ENCODE assay signal across 13 mouse cellular contexts in genomic region chr1:137473800-137474685, GRCm38 (mm10).
DNase-seq lines count a peak whose midpoint lies in the region; ATAC-seq and TF ChIP-seq lines count a peak whose summit lies in the region.
"Had no signal": no experiment of that assay in that cellular context is flagged by ENCODE, and none has a peak within 500 bp of the region (broad histone marks: within the 10 kb centered on the region; RNA-seq: fewer than 3 reads in every experiment).

No protein-coding gene starts in this region.

- peak; percentile 91 for ATAC-seq in lung, postnatal 0 days

- 0 out of 2 replicates have a peak, but pooled peaks cover 6% of the 10 kb centered on the region for H3K4me1 ChIP-seq in lung, postnatal 0 days (ENCODE audit: insufficient read depth, low read depth, low read length)
- peaks cover 3% of the 10 kb centered on the region; the same call in 1 of the 2 replicates for H3K4me1 ChIP-seq in lung, adult 2 months (ENCODE audit: control insufficient read depth, insufficient read depth, low read length)
- H3K4me1 ChIP-seq: liver, embryonic 13.5 days; neural tube, embryonic 13.5 days had no signal

- peak overlapping the region; percentile 6; the same call in 1 of the 2 replicates for H3K27ac ChIP-seq in lung, postnatal 0 days (ENCODE audit: low read length)
- H3K27ac ChIP-seq: heart, adult 2 months; liver, embryonic 13.5 days; neural tube, embryonic 13.5 days had no signal

- H3K9ac ChIP-seq in lung, postnatal 0 days (replicated peaks; ENCODE audit: low read depth) = no peak overlapping the region
- H3K9ac ChIP-seq: liver, embryonic 13.5 days; neural tube, embryonic 13.5 days had no signal

- H3K27me3 ChIP-seq in lung, postnatal 0 days (replicated peaks; ENCODE audit: insufficient read depth, low read length) = no peaks in the 10 kb centered on the region
- H3K27me3 ChIP-seq: liver, embryonic 13.5 days; neural tube, embryonic 13.5 days had no signal

- WGBS in lung, postnatal 0 days = 42% methylated on average over 4 of the region's 4 CpGs
- 60% methylated on average over 4 of the region's 4 CpGs for WGBS in lung, adult 2 months

- H3K36me3 ChIP-seq in lung, postnatal 0 days (ENCODE audit: insufficient read depth, low read length) = no peaks in the 10 kb centered on the region
- H3K36me3 ChIP-seq: liver, embryonic 13.5 days; neural tube, embryonic 13.5 days had no signal

- peak; percentile 30 for DNase-seq in adrenal gland, adult 2 months
- DNase-seq in adrenal gland, postnatal 36 days = no peak
- peak; percentile 5 for DNase-seq in gastrocnemius, postnatal 14 days
- DNase-seq in gastrocnemius, adult 18-20 months (ENCODE audit: low spot score) = no peak
- DNase-seq in lung, postnatal 0 days (ENCODE audit: low spot score) = peak; percentile 71
- no peak for DNase-seq in lung, adult 2 months
- peak; percentile 17 for DNase-seq in lung, postnatal 36 days
- no peak for DNase-seq in gastrocnemius, postnatal 4 days (ENCODE audit: low spot score in 2 of 2)
- DNase-seq: heart, adult 2 months; heart, postnatal 36 days; liver, embryonic 13.5 days had no signal

- 0 out of 2 replicates have a peak overlapping the region, but pooled peaks have one; percentile 3 for H3K4me2 ChIP-seq in lung, postnatal 0 days (replicated peaks; ENCODE audit: low read depth, low read length)
- H3K4me2 ChIP-seq: liver, embryonic 13.5 days; midbrain, embryonic 11.5 days; neural tube, embryonic 13.5 days had no signal

- peak; percentile 90 for TF ChIP-seq EP300 in lung, postnatal 0 days (IDR thresholded peaks at IDR 0.05)

- no peak for TF ChIP-seq CTCF in lung, postnatal 0 days (IDR thresholded peaks at IDR 0.05)
- no peak for TF ChIP-seq CTCF in lung, adult 2 months (IDR thresholded peaks at IDR 0.05; ENCODE audit: insufficient read depth, low read length)

- no peaks in the 10 kb centered on the region for H3K9me3 ChIP-seq in lung, postnatal 0 days (ENCODE audit: low read length)
- H3K9me3 ChIP-seq: liver, embryonic 13.5 days; neural tube, embryonic 13.5 days had no signal

- TF ChIP-seq POLR2A in lung, adult 2 months (IDR thresholded peaks at IDR 0.05; ENCODE audit: borderline replicate concordance, extremely low read depth, low read depth, low read length) = no peak

- intact Hi-C loops in gastrocnemius, postnatal 14 days (cut with DNase I; ENCODE audit: low total_unique reads) = no loop called here

- no peak overlapping the region for H3K4me3 ChIP-seq in lung, postnatal 0 days (ENCODE audit: low read depth, low read length)
- H3K4me3 ChIP-seq in lung, adult 2 months (replicated peaks; ENCODE audit: extremely low read depth, low read depth, low read length) = no peak overlapping the region
- H3K4me3 ChIP-seq: heart, adult 2 months; liver, embryonic 13.5 days; neural tube, embryonic 13.5 days had no signal

Comparison
In these comparisons a context has a peak if more than half of its experiments do, and no peak if none do; other contexts are left out.
1. DNase-seq: peak in adrenal gland, adult 2 months (single experiment), gastrocnemius, postnatal 14 days (single experiment), lung, postnatal 0 days (single experiment) and lung, postnatal 36 days (single experiment); none in adrenal gland, postnatal 36 days (0 of 2), gastrocnemius, adult 18-20 months (single experiment), lung, adult 2 months (single experiment) and gastrocnemius, postnatal 4 days (0 of 2).